In genomic region chr5:52624956-52625355, GRCm38 (mm10) we compare ENCODE assay signal across 29 mouse cellular contexts. TPM values are rescaled to one million over a fixed set of nuclear protein-coding genes. Genes with fewer than 3 reads are reported as not detected.
DNase-seq lines count a peak whose midpoint lies in the region; ATAC-seq and TF ChIP-seq lines count a peak whose summit lies in the region.
"Had no signal": no experiment of that assay in that cellular context is flagged by ENCODE, and none has a peak within 500 bp of the region (broad histone marks: within the 10 kb centered on the region; RNA-seq: fewer than 3 reads in every experiment).

No protein-coding gene starts in this region.

- H3K9ac ChIP-seq in intestine, embryonic 15.5 days = no peak overlapping the region
- H3K9ac ChIP-seq in intestine, postnatal 0 days (ENCODE audit: low read depth, low read length) = no peak overlapping the region
- H3K9ac ChIP-seq: forebrain, embryonic 12.5 days; forebrain, postnatal 0 days; heart, embryonic 13.5 days; hindbrain, embryonic 14.5 days; limb, embryonic 12.5 days; liver, embryonic 15.5 days; lung, embryonic 14.5 days; midbrain, embryonic 15.5 days; neural tube, embryonic 15.5 days had no signal

- H3K27me3 ChIP-seq in intestine, embryonic 15.5 days (replicated peaks) = no peaks in the 10 kb centered on the region
- H3K27me3 ChIP-seq in intestine, postnatal 0 days (replicated peaks; ENCODE audit: control insufficient read depth, insufficient read depth, low read length) = no peaks in the 10 kb centered on the region
- H3K27me3 ChIP-seq: heart, embryonic 13.5 days; limb, embryonic 12.5 days; liver, embryonic 15.5 days; midbrain, embryonic 15.5 days; neural tube, embryonic 15.5 days; Patski had no signal

- ATAC-seq in intestine, embryonic 15.5 days = 0 out of 2 replicates have a peak, but pooled peaks have one; percentile 36
- ATAC-seq in intestine, postnatal 0 days = no peak
- ATAC-seq: forebrain, postnatal 0 days; midbrain, embryonic 15.5 days; Patski had no signal

- H3K9me3 ChIP-seq in intestine, embryonic 15.5 days = no peaks in the 10 kb centered on the region
- H3K9me3 ChIP-seq in intestine, postnatal 0 days (ENCODE audit: control insufficient read depth) = no peaks in the 10 kb centered on the region
- H3K9me3 ChIP-seq: forebrain, embryonic 12.5 days; heart, embryonic 13.5 days; limb, embryonic 12.5 days; liver, embryonic 15.5 days; midbrain, embryonic 15.5 days; neural tube, embryonic 15.5 days had no signal

- H3K36me3 ChIP-seq in intestine, embryonic 15.5 days = no peaks in the 10 kb centered on the region
- H3K36me3 ChIP-seq in intestine, postnatal 0 days (ENCODE audit: control insufficient read depth, insufficient read depth) = no peaks in the 10 kb centered on the region
- H3K36me3 ChIP-seq: forebrain, embryonic 12.5 days; heart, embryonic 13.5 days; limb, embryonic 12.5 days; liver, embryonic 15.5 days; midbrain, embryonic 15.5 days; neural tube, embryonic 15.5 days had no signal

- H3K4me2 ChIP-seq in intestine, embryonic 15.5 days (replicated peaks) = no peak overlapping the region
- no peak overlapping the region for H3K4me2 ChIP-seq in intestine, postnatal 0 days (replicated peaks; ENCODE audit: low read depth)
- H3K4me2 ChIP-seq: forebrain, embryonic 12.5 days; heart, embryonic 13.5 days; hindbrain, embryonic 14.5 days; limb, embryonic 12.5 days; liver, embryonic 15.5 days; lung, embryonic 14.5 days; midbrain, embryonic 15.5 days; neural tube, embryonic 15.5 days had no signal

- no peak for TF ChIP-seq CTCF in intestine, postnatal 0 days (IDR thresholded peaks at IDR 0.05; ENCODE audit: low read depth)

- WGBS in intestine, embryonic 15.5 days = 90% methylated on average over 1 of the region's 1 CpGs
- 83% methylated on average over 1 of the region's 1 CpGs for WGBS in intestine, postnatal 0 days

- peak; percentile 30 for DNase-seq in urinary bladder, postnatal 14 days (ENCODE audit: low spot score)
- no peak for DNase-seq in urinary bladder, postnatal 25 days (ENCODE audit: low spot score)
- peak; percentile 50 for DNase-seq in ovary, postnatal 36 days (ENCODE audit: low spot score)
- DNase-seq in cerebellum, adult 9-10 months = no peak
- DNase-seq in spleen, adult 18-20 months = no peak
- no peak for DNase-seq in thymus, postnatal 10 days (ENCODE audit: low spot score in 2 of 2)
- DNase-seq: adrenal gland, postnatal 10 days; cerebellum, postnatal 10 days; forebrain, postnatal 0 days; gastrocnemius, postnatal 25 days; heart, adult 2 months; heart, postnatal 10 days; kidney, adult 2 months; kidney, postnatal 36 days; lung, embryonic 14.5 days; right cerebral cortex, postnatal 14 days had no signal

- H3K27ac ChIP-seq in intestine, embryonic 15.5 days = no peak overlapping the region
- no peak overlapping the region for H3K27ac ChIP-seq in intestine, postnatal 0 days (ENCODE audit: low read depth, low read length)
- H3K27ac ChIP-seq: forebrain, embryonic 12.5 days; heart, adult 2 months; heart, embryonic 13.5 days; hindbrain, embryonic 14.5 days; layer of hippocampus, adult 2 months; left cerebral cortex, adult 2 months; limb, embryonic 12.5 days; liver, embryonic 15.5 days; macrophage; midbrain, embryonic 15.5 days; neural tube, embryonic 15.5 days had no signal

- H3K4me1 ChIP-seq in intestine, embryonic 15.5 days (replicated peaks) = peaks cover 8% of the 10 kb centered on the region
- H3K4me1 ChIP-seq in intestine, postnatal 0 days (replicated peaks; ENCODE audit: control insufficient read depth, insufficient read depth, low read length) = peaks cover 4% of the 10 kb centered on the region
- H3K4me1 ChIP-seq: liver, embryonic 15.5 days had no signal

- no peak overlapping the region for H3K4me3 ChIP-seq in intestine, embryonic 15.5 days (replicated peaks)
- H3K4me3 ChIP-seq in intestine, postnatal 0 days (ENCODE audit: low read depth, low read length) = no peak overlapping the region
- H3K4me3 ChIP-seq: forebrain, embryonic 12.5 days; heart, adult 2 months; heart, embryonic 13.5 days; layer of hippocampus, adult 2 months; left cerebral cortex, adult 2 months; limb, embryonic 12.5 days; liver, embryonic 15.5 days; midbrain, embryonic 15.5 days; neural tube, embryonic 15.5 days had no signal

RNA-seq across cellular contexts. Expression of gene Sepsecs, which starts 44.6 kb away (rescaled TPM):
- polyA plus RNA-seq in intestine, embryonic 15.5 days (2015; fragmentation: Nextera tagmentation; extraction: Ambion mirVana) = 11.5 and 12.4 TPM in 2 replicates
- 8.9 and 9.1 TPM in 2 replicates for polyA plus RNA-seq in intestine, postnatal 0 days (2015; fragmentation: Nextera tagmentation; extraction: Ambion mirVana)

RNA-seq across cellular contexts. Expression of gene Lgi2, which starts 58.7 kb away (rescaled TPM):
- 8.5 and 9.4 TPM in 2 replicates for polyA plus RNA-seq in intestine, embryonic 15.5 days (2015; fragmentation: Nextera tagmentation; extraction: Ambion mirVana)
- 1.8 and 2.0 TPM in 2 replicates for polyA plus RNA-seq in intestine, postnatal 0 days (2015; fragmentation: Nextera tagmentation; extraction: Ambion mirVana)
- polyA plus RNA-seq: macrophage had no signal

Comparison
In these comparisons a context has a peak if more than half of its experiments do, and no peak if none do; other contexts are left out.
1. DNase-seq: peak in urinary bladder, postnatal 14 days (single experiment) and ovary, postnatal 36 days (single experiment); none in urinary bladder, postnatal 25 days (single experiment), cerebellum, adult 9-10 months (single experiment), spleen, adult 18-20 months (0 of 2) and thymus, postnatal 10 days (0 of 2).